Mouse (Mus musculus) forebrain, embryonic 15.5 days (tissue): ENCODE results near the gene Olfr243. TPM values are rescaled to one million over a fixed set of nuclear protein-coding genes. Genes with fewer than 3 reads are reported as not detected.
"Not testable (repeated sequence)": the region's sequence is repeated elsewhere in the genome, so short reads cannot be mapped to it uniquely, and the experiment has no call there.

ENCODE experiments used
- ATAC-seq: fragments of 200-750 bp; cut with Nextera tagmentation; replicated peaks from 2 replicates; pipeline ENCODE4 v1.8.0; 2017; ENCODE audit warnings: mild to moderate bottlenecking, moderate TSS enrichment, moderate library complexity
- H3K27ac ChIP-seq: fragments of 300-500 bp; sonication (generic); replicated peaks from 2 replicates; pipeline ENCODE4 v1.5.1; 2015; ENCODE audit warnings: mild to moderate bottlenecking, inconsistent platforms
- H3K27me3 ChIP-seq: fragments of 300-500 bp; sonication (generic); 2 replicates; pipeline ENCODE4 v1.6.1; 2015; ENCODE audit warnings: inconsistent platforms
- H3K36me3 ChIP-seq: fragments of 300-500 bp; sonication (generic); 2 replicates; pipeline ENCODE4 v1.6.1; 2015; ENCODE audit warnings: mild to moderate bottlenecking, inconsistent platforms
- H3K4me1 ChIP-seq: fragments of 300-500 bp; sonication (generic); 2 replicates; pipeline ENCODE4 v1.6.1; 2015; ENCODE audit warnings: inconsistent platforms
- H3K4me2 ChIP-seq: fragments of 300-500 bp; sonication (generic); replicated peaks from 2 replicates; pipeline ENCODE4 v1.6.1; 2015; ENCODE audit warnings: mild to moderate bottlenecking, inconsistent platforms
- H3K4me3 ChIP-seq: fragments of 300-500 bp; sonication (generic); 2 replicates; pipeline ENCODE4 v1.5.1; 2015; ENCODE audit warnings: mild to moderate bottlenecking, inconsistent platforms
- H3K9ac ChIP-seq: fragments of 300-500 bp; sonication (generic); replicated peaks from 2 replicates; pipeline ENCODE4 v1.6.1; 2015; ENCODE audit warnings: mild to moderate bottlenecking, inconsistent platforms
- H3K9me3 ChIP-seq: fragments of 300-500 bp; sonication (generic); 2 replicates; pipeline ENCODE4 v1.6.1; 2016; ENCODE audit warnings: inconsistent platforms
- WGBS: fragments of 180-500 bp; shearing (Covaris S2); methylation state at CpG from one replicate; pipeline ENCODE4 v1.1.7; 2015; ENCODE audit warnings: mixed read lengths; 5-methylcytosine and 5-hydroxymethylcytosine counted together
- polyA plus RNA-seq: library from polyadenylated mRNA; unstranded; fragments of >200 nt; fragmentation: Nextera tagmentation; extraction: Ambion mirVana; gene quantifications from 2 replicates; pipeline ENCODE4 v1.2.1, GENCODE M21; 2015

The Olfr243 gene
- polyA plus RNA-seq = not detected in 2 replicates

GRCm38 (mm10) chr7:103714371-103714770, at the start of gene Olfr243:
Gene Olfr243, plus strand, starts transcription at chr7:103714671.
- Histone ChIP-seq H3K4me1 (no peaks in the 10 kb centered on the region), H3K4me3 (no peak within 1 kb of the TSS), H3K27ac (no peak within 1 kb of the TSS), H3K9me3 (no peaks in the 10 kb centered on the region), H3K4me2 (no peak within 1 kb of the TSS), H3K36me3 (no peaks in the 10 kb centered on the region), H3K9ac (no peak within 1 kb of the TSS), H3K27me3 (no peaks in the 10 kb centered on the region)
- ATAC-seq = no peak

GRCm38 (mm10) chr7:103671091-103671490, 43.4 kb upstream of the Olfr243 start, which contains the start of gene Olfr624:
Gene Olfr624, minus strand, starts transcription at chr7:103671191.
- ATAC-seq = no peak
- 94% methylated on average over 2 of the region's 2 CpGs for WGBS
- H3K4me2 ChIP-seq = no peak within 1 kb of the TSS
- no peaks in the 10 kb centered on the region for H3K27me3 ChIP-seq
- H3K9ac ChIP-seq = no peak within 1 kb of the TSS
- H3K4me1 ChIP-seq = no peaks in the 10 kb centered on the region
- H3K27ac ChIP-seq = no peak within 1 kb of the TSS
- no peaks in the 10 kb centered on the region for H3K9me3 ChIP-seq
- no peaks in the 10 kb centered on the region for H3K36me3 ChIP-seq
- no peak within 1 kb of the TSS for H3K4me3 ChIP-seq

GRCm38 (mm10) chr7:103682420-103682819, 32.1 kb upstream of the Olfr243 start, which contains the start of gene Olfr625-ps1:
Gene Olfr625-ps1, plus strand, starts transcription at chr7:103682720.
- H3K36me3 ChIP-seq = no peaks in the 10 kb centered on the region
- no peak within 1 kb of the TSS for H3K4me2 ChIP-seq
- no peak for ATAC-seq
- H3K4me3 ChIP-seq = no peak within 1 kb of the TSS
- H3K4me1 ChIP-seq = no peaks in the 10 kb centered on the region
- H3K9me3 ChIP-seq = no peaks in the 10 kb centered on the region
- no peak within 1 kb of the TSS for H3K9ac ChIP-seq
- no peaks in the 10 kb centered on the region for H3K27me3 ChIP-seq
- H3K27ac ChIP-seq = no peak within 1 kb of the TSS

- ATAC-seq = no peak
- H3K9ac ChIP-seq = no peak overlapping the region
- no peak overlapping the region for H3K4me3 ChIP-seq
- no peak overlapping the region for H3K27ac ChIP-seq
- 79% methylated on average over 4 of the region's 4 CpGs for WGBS
- H3K36me3 ChIP-seq = no peaks in the 10 kb centered on the region
- H3K9me3 ChIP-seq = no peaks in the 10 kb centered on the region
- no peaks in the 10 kb centered on the region for H3K27me3 ChIP-seq
- no peak overlapping the region for H3K4me2 ChIP-seq
- H3K4me1 ChIP-seq = no peaks in the 10 kb centered on the region
Observed at GRCm38 (mm10) chr7:103699469-103699868, 15.0 kb upstream of the Olfr243 start.

DNA sequence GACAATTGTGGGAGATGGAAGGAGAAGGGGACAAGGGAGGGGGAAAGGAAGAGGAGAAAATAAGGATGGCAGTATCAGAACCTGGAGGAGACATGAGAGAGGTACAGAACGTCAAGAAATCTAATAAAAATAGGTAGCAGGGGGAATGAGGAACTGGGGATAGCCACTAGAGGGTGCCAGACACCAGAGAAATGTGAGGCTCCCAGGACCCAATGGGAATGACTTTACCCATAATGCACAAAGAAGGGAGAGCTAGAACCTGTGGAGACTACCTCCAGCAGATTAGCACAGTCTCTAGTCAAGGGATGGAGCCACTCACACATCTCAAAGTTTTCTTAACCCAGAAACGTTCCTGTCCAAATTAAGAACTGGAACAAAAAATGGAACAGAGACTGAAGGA, 2.4 kb upstream of the Olfr243 start:
- Histone ChIP-seq H3K9me3 (no peaks in the 10 kb centered on the region), H3K9ac (no peak overlapping the region), H3K4me2 (no peak overlapping the region), H3K27ac (no peak overlapping the region), H3K36me3 (no peaks in the 10 kb centered on the region), H3K4me3 (no peak overlapping the region), H3K4me1 (no peaks in the 10 kb centered on the region), H3K27me3 (no peaks in the 10 kb centered on the region)
- WGBS = 41% methylated on average over 2 of the region's 2 CpGs
- no peak for ATAC-seq

- not testable (repeated sequence) for H3K27ac ChIP-seq, H3K4me1 ChIP-seq, H3K36me3 ChIP-seq, H3K27me3 ChIP-seq, H3K9me3 ChIP-seq, H3K9ac ChIP-seq, H3K4me3 ChIP-seq, H3K4me2 ChIP-seq, ATAC-seq
- WGBS = 93% methylated on average over 1 of the region's 1 CpGs
Observed at GRCm38 (mm10) chr7:103716398-103716797, 1.9 kb downstream of the Olfr243 start.

GRCm38 (mm10) chr7:103730074-103730473, 15.6 kb downstream of the Olfr243 start, which contains the start of gene Olfr628:
Gene Olfr628, plus strand, starts transcription at chr7:103730374.
- WGBS = 84% methylated on average over 1 of the region's 1 CpGs

GRCm38 (mm10) chr7:103744843-103745242, 30.4 kb downstream of the Olfr243 start, which contains the start of gene Olfr629:
Gene Olfr629, minus strand, starts transcription at chr7:103744943.
- Histone ChIP-seq H3K36me3 (no peaks in the 10 kb centered on the region), H3K4me3 (no peak within 1 kb of the TSS), H3K4me1 (no peaks in the 10 kb centered on the region), H3K4me2 (no peak within 1 kb of the TSS), H3K9ac (no peak within 1 kb of the TSS), H3K27ac (no peak within 1 kb of the TSS), H3K27me3 (no peaks in the 10 kb centered on the region), H3K9me3 (no peaks in the 10 kb centered on the region)
- 73% methylated on average over 2 of the region's 2 CpGs for WGBS
- ATAC-seq = no peak

More at GRCm38 (mm10) chr7:103730074-103730473, 15.6 kb downstream of the Olfr243 start, which contains the start of gene Olfr628:
- no peak for ATAC-seq
- no peaks in the 10 kb centered on the region for H3K27me3 ChIP-seq
- no peak within 1 kb of the TSS for H3K4me2 ChIP-seq
- no peak within 1 kb of the TSS for H3K27ac ChIP-seq
- H3K36me3 ChIP-seq = no peaks in the 10 kb centered on the region
- no peaks in the 10 kb centered on the region for H3K4me1 ChIP-seq
- no peak within 1 kb of the TSS for H3K9ac ChIP-seq
- H3K9me3 ChIP-seq = no peaks in the 10 kb centered on the region
- H3K4me3 ChIP-seq = no peak within 1 kb of the TSS

DNA sequence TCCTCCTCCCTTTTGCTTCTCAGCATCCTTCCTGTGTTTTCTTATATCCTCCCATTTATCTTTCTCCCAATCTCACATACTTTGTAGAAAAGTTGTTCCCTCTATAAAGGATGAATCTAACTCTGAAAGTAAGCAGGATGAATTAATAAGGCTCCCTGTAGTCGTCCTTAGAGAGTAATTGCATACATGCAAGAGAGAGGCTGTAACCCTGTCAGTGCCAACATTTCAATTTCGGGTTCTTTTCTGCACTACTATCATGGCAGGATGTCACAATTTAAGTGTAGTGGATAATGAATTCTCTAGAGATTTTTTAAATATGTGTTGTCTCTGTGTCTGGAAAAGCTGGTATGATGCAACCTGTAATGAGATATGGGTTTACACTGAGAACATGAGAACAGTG, 42.8 kb downstream of the Olfr243 start, which contains the start of gene Olfr630:
Gene Olfr630, minus strand, starts transcription at position 101 of the 400 bp plus-strand sequence.
- Histone ChIP-seq H3K4me2 (no peak within 1 kb of the TSS), H3K9me3 (no peaks in the 10 kb centered on the region), H3K4me3 (no peak within 1 kb of the TSS), H3K9ac (no peak within 1 kb of the TSS), H3K36me3 (no peaks in the 10 kb centered on the region), H3K4me1 (no peaks in the 10 kb centered on the region), H3K27ac (no peak within 1 kb of the TSS), H3K27me3 (no peaks in the 10 kb centered on the region)
- 50% methylated on average over 2 of the region's 2 CpGs for WGBS
- ATAC-seq = no peak

- H3K36me3 ChIP-seq, H3K4me2 ChIP-seq, H3K4me1 ChIP-seq, H3K9me3 ChIP-seq, ATAC-seq, H3K4me3 ChIP-seq, H3K27ac ChIP-seq, H3K27me3 ChIP-seq, H3K9ac ChIP-seq: not testable (repeated sequence)
- WGBS = 88% methylated on average over 6 of the region's 6 CpGs
Observed at GRCm38 (mm10) chr7:103762212-103762611, 47.7 kb downstream of the Olfr243 start.

- ATAC-seq = not testable (repeated sequence)
- 87% methylated on average over 6 of the region's 6 CpGs for WGBS
Observed at GRCm38 (mm10) chr7:103767687-103768086, 53.2 kb downstream of the Olfr243 start.

More at GRCm38 (mm10) chr7:103767687-103768086, 53.2 kb downstream of the Olfr243 start:
- not testable (repeated sequence) for H3K27me3 ChIP-seq, H3K4me1 ChIP-seq, H3K36me3 ChIP-seq, H3K4me2 ChIP-seq, H3K9me3 ChIP-seq, H3K27ac ChIP-seq, H3K4me3 ChIP-seq, H3K9ac ChIP-seq
